Mouse (Mus musculus): ENCODE results near the gene Slco3a1.

GRCm38 (mm10) chr7:74364956-74365355, 189.6 kb downstream of the Slco3a1 start:
- no peak for TF ChIP-seq CTCF (conservative IDR thresholded peaks at IDR 0.05; ENCODE audit: low read length)
- TF ChIP-seq POU5F1 (IDR thresholded peaks at IDR 0.05; ENCODE audit: borderline replicate concordance, low read length), result no peak

All from E14TG2a.4 (cell line).